Mouse (Mus musculus) liver, embryonic 14.5 days (tissue): ENCODE data around the gene Hoxc13. TPM values are rescaled to one million over a fixed set of nuclear protein-coding genes. Genes with fewer than 3 reads are reported as not detected.

ENCODE experiments used
- ATAC-seq: fragments of 200-750 bp; cut with Nextera tagmentation; 2 replicates; pipeline ENCODE4 v1.8.0; 2017; ENCODE audit warnings: moderate number of reproducible peaks, mild to moderate bottlenecking, moderate library complexity; ENCODE audit not compliant: insufficient read depth
- DNase-seq, 3 experiments: peaks; one replicate each; pipeline ENCODE4 v3.0.0-alpha.2; 2012 to 2013; ENCODE audit warnings: low read depth in 3 of 3, low spot score in 3 of 3
- H3K27ac ChIP-seq: fragments of 300-500 bp; sonication (generic); 2 replicates; pipeline ENCODE4 v1.5.1; 2014; ENCODE audit warnings: moderate library complexity, mild to moderate bottlenecking, control low read depth, inconsistent platforms
- H3K27me3 ChIP-seq: fragments of 300-500 bp; sonication (generic); 2 replicates; pipeline ENCODE4 v1.6.1; 2014; ENCODE audit warnings: mild to moderate bottlenecking, low read length, moderate library complexity; ENCODE audit not compliant: control insufficient read depth, insufficient read depth
- H3K36me3 ChIP-seq: fragments of 300-500 bp; sonication (generic); replicated peaks from 2 replicates; pipeline ENCODE4 v1.6.1; 2014; ENCODE audit warnings: low read depth; ENCODE audit not compliant: control insufficient read depth, insufficient read depth
- H3K4me1 ChIP-seq, 2 experiments: fragments of 200-500 bp in 1 of 2; fragments of 300-500 bp in 1 of 2; sonication (generic) in 1 of 2; replicated peaks; 2 replicates each; pipeline ENCODE4 v1.6.1; 2012 to 2014; ENCODE audit warnings: antibody characterized with exemption in 1 of 2, inconsistent platforms in 1 of 2, low read length in 1 of 2; ENCODE audit not compliant: control insufficient read depth in 2 of 2, insufficient read depth in 2 of 2
- H3K4me2 ChIP-seq: fragments of 300-500 bp; sonication (generic); 2 replicates; pipeline ENCODE4 v1.6.1; 2014; ENCODE audit warnings: low read depth, mild to moderate bottlenecking, control low read depth, moderate library complexity
- H3K4me3 ChIP-seq, 2 experiments: fragments of 200-500 bp in 1 of 2; fragments of 300-500 bp in 1 of 2; sonication (generic) in 1 of 2; 2 replicates each; pipeline ENCODE4 v1.5.1; 2012 to 2014; ENCODE audit warnings: low read depth in 2 of 2, low read length in 2 of 2, mild to moderate bottlenecking in 2 of 2, control low read depth in 1 of 2, inconsistent platforms in 1 of 2, moderate library complexity in 1 of 2; ENCODE audit not compliant: insufficient read depth in 1 of 2
- H3K9ac ChIP-seq: fragments of 300-500 bp; sonication (generic); replicated peaks from 2 replicates; pipeline ENCODE4 v1.6.1; 2014; ENCODE audit warnings: mild to moderate bottlenecking, control low read depth, moderate library complexity
- H3K9me3 ChIP-seq: fragments of 300-500 bp; sonication (generic); 2 replicates; pipeline ENCODE4 v1.6.1; 2016; ENCODE audit warnings: low read length, mixed read lengths; ENCODE audit not compliant: control insufficient read depth
- CTCF ChIP-seq: IDR thresholded peaks from 2 replicates; pipeline ENCODE4 v1.5.1; 2016; ENCODE audit warnings: antibody characterized with exemption, low read depth, control low read depth
- EP300 ChIP-seq: IDR thresholded peaks from 2 replicates; pipeline ENCODE4 v1.6.1; 2016; ENCODE audit warnings: antibody characterized with exemption, low read depth
- WGBS: fragments of 180-500 bp; shearing (Covaris S2); extraction: QIAGEN DNeasy Blood & Tissue Kit; methylation state at CpG from one replicate; pipeline ENCODE4 v1.1.7; 2014; ENCODE audit not compliant: insufficient replicate concordance; 5-methylcytosine and 5-hydroxymethylcytosine counted together
- polyA plus RNA-seq, 2 experiments: library from polyadenylated mRNA; depleted of rRNA in 1 of 2; stranded (reverse) in 1 of 2; unstranded in 1 of 2; fragments of >200 nt; fragmentation: Nextera tagmentation in 1 of 2; extraction: Ambion mirVana in 1 of 2; gene quantifications; 2 replicates each; pipeline versions ENCODE4 v1.2.1 to v1.2.3; 2012 to 2014

Gene Hoxc13
- polyA plus RNA-seq, 2 experiments = not detected

GRCm38 (mm10) chr15:102954192-102955006 lies 33.5 kb downstream of the Hoxc13 start, which contains the start of gene Hoxc11:
Gene Hoxc11 (plus strand): TSS chr15:102954427.
- H3K4me1 ChIP-seq = no peaks in the 10 kb centered on the region
- no peak within 1 kb of the TSS for H3K4me2 ChIP-seq
- DNase-seq = no peak
- H3K9ac ChIP-seq = no peak within 1 kb of the TSS
- H3K4me3 ChIP-seq = no peak within 1 kb of the TSS
- no peak for TF ChIP-seq EP300
- TF ChIP-seq CTCF = no peak
- no peak within 1 kb of the TSS for H3K27ac ChIP-seq
- WGBS = 2% methylated on average over 57 of the region's 57 CpGs
- peaks cover 95% of the 10 kb centered on the region for H3K27me3 ChIP-seq
- no peak for ATAC-seq
- H3K9me3 ChIP-seq = no peaks in the 10 kb centered on the region
- no peaks in the 10 kb centered on the region for H3K36me3 ChIP-seq

GRCm38 (mm10) chr15:102955007-102955382 lies 34.1 kb downstream of the Hoxc13 start:
- Histone ChIP-seq H3K4me2 (no peak overlapping the region), H3K36me3 (no peaks in the 10 kb centered on the region), H3K4me1 (no peaks in the 10 kb centered on the region), H3K4me3 (no peak overlapping the region), H3K9ac (no peak overlapping the region), H3K27ac (no peak overlapping the region), H3K27me3 (peaks cover 95% of the 10 kb centered on the region), H3K9me3 (no peaks in the 10 kb centered on the region)
- no peak for ATAC-seq
- no peak for TF ChIP-seq EP300
- TF ChIP-seq CTCF = no peak
- no peak for DNase-seq
- WGBS = under 1% methylated on average over 26 of the region's 28 CpGs

- H3K9me3 ChIP-seq = no peaks in the 10 kb centered on the region
- no peaks in the 10 kb centered on the region for H3K4me1 ChIP-seq
- no peak overlapping the region for H3K4me2 ChIP-seq
- H3K27ac ChIP-seq = no peak overlapping the region
- TF ChIP-seq EP300 = no peak
- H3K36me3 ChIP-seq = no peaks in the 10 kb centered on the region
- 1% methylated on average over 39 of the region's 40 CpGs for WGBS
- no peak overlapping the region for H3K9ac ChIP-seq
- H3K27me3 ChIP-seq = peaks cover 96% of the 10 kb centered on the region
- H3K4me3 ChIP-seq = no peak overlapping the region
- no peak for ATAC-seq
- DNase-seq = no peak
Observed at GRCm38 (mm10) chr15:102955833-102956640, 35.1 kb downstream of the Hoxc13 start.

GRCm38 (mm10) chr15:102956906-102957305 lies 36.0 kb downstream of the Hoxc13 start:
- Histone ChIP-seq H3K4me3 (no peak overlapping the region), H3K27me3 (peaks cover 95% of the 10 kb centered on the region), H3K9ac (no peak overlapping the region), H3K4me2 (no peak overlapping the region), H3K27ac (no peak overlapping the region), H3K4me1 (no peaks in the 10 kb centered on the region), H3K9me3 (no peaks in the 10 kb centered on the region), H3K36me3 (no peaks in the 10 kb centered on the region)
- ATAC-seq (no peak), DNase-seq (no peak)
- TF ChIP-seq EP300 (no peak), CTCF (no peak)
- WGBS = 1% methylated on average over 12 of the region's 12 CpGs

- Histone ChIP-seq H3K4me2 (no peak overlapping the region), H3K9ac (no peak overlapping the region), H3K27ac (no peak overlapping the region), H3K36me3 (no peaks in the 10 kb centered on the region), H3K4me3 (no peak overlapping the region), H3K4me1 (no peaks in the 10 kb centered on the region), H3K9me3 (no peaks in the 10 kb centered on the region), H3K27me3 (peaks cover 93% of the 10 kb centered on the region)
- no peak for DNase-seq
- ATAC-seq = no peak
- WGBS = 4% methylated on average over 13 of the region's 13 CpGs
- TF ChIP-seq EP300 (no peak), CTCF (no peak)
Observed at GRCm38 (mm10) chr15:102959663-102960191, 38.8 kb downstream of the Hoxc13 start.
